Mouse (Mus musculus) erythroblast, embryonic 14.5 days (primary cell): ENCODE data around the gene Slfn1. TPM values are rescaled to one million over a fixed set of nuclear protein-coding genes. Genes with fewer than 3 reads are reported as not detected.

Experiments
- H3K27me3 ChIP-seq: 2 replicates; pipeline ENCODE4 v1.6.1; 2012; ENCODE audit warnings: inconsistent platforms; ENCODE audit not compliant: control insufficient read depth
- H3K36me3 ChIP-seq: 2 replicates; pipeline ENCODE4 v1.6.1; 2012; ENCODE audit warnings: mild to moderate bottlenecking, inconsistent platforms; ENCODE audit not compliant: control insufficient read depth
- H3K4me1 ChIP-seq: 2 replicates; pipeline ENCODE4 v1.6.1; 2012; ENCODE audit warnings: inconsistent platforms; ENCODE audit not compliant: control insufficient read depth
- H3K4me3 ChIP-seq: replicated peaks from 2 replicates; pipeline ENCODE3; 2012; ENCODE audit warnings: moderate library complexity, mild to moderate bottlenecking, inconsistent platforms
- H3K9me3 ChIP-seq: 2 replicates; pipeline ENCODE4 v1.6.1; 2012; ENCODE audit warnings: low read length, inconsistent platforms, mixed read lengths; ENCODE audit not compliant: control insufficient read depth
- GATA1 ChIP-seq: IDR thresholded peaks from 2 replicates; pipeline ENCODE4 v1.6.1; 2012; ENCODE audit warnings: low read length, inconsistent platforms, mixed read lengths
- TAL1 ChIP-seq: IDR thresholded peaks from 3 replicates; pipeline ENCODE4 v1.6.1; 2012; ENCODE audit warnings: low read length, inconsistent platforms, mixed read lengths
- polyA plus RNA-seq: library from polyadenylated mRNA; stranded (reverse); fragments of >175 nt; gene quantifications from 2 replicates; pipeline ENCODE4 v1.2.3, GENCODE M21; 2012

Slfn1 gene
- not detected in 2 replicates for polyA plus RNA-seq

- H3K4me3 ChIP-seq = no peak within 1 kb of the TSS
- TF ChIP-seq TAL1 (no peak), GATA1 (no peak)
Measured at GRCm38 (mm10) chr11:83116597-83117227, at the start of gene Slfn1. Gene Slfn1 (plus strand): TSS chr11:83116849.

GRCm38 (mm10) chr11:83067982-83068694 is 48.5 kb upstream of the Slfn1 start:
- no peaks in the 10 kb centered on the region for H3K9me3 ChIP-seq
- no peak for TF ChIP-seq GATA1
- no peak for TF ChIP-seq TAL1
- H3K36me3 ChIP-seq = no peaks in the 10 kb centered on the region
- H3K4me1 ChIP-seq = no peaks in the 10 kb centered on the region; the same call in 1 of the 2 replicates
- peaks cover 5% of the 10 kb centered on the region for H3K27me3 ChIP-seq
- H3K4me3 ChIP-seq = no peak overlapping the region

More at GRCm38 (mm10) chr11:83116597-83117227, at the start of gene Slfn1:
- no peaks in the 10 kb centered on the region for H3K4me1 ChIP-seq
- H3K9me3 ChIP-seq = no peaks in the 10 kb centered on the region
- H3K27me3 ChIP-seq = no peaks in the 10 kb centered on the region
- H3K36me3 ChIP-seq = no peaks in the 10 kb centered on the region

DNA sequence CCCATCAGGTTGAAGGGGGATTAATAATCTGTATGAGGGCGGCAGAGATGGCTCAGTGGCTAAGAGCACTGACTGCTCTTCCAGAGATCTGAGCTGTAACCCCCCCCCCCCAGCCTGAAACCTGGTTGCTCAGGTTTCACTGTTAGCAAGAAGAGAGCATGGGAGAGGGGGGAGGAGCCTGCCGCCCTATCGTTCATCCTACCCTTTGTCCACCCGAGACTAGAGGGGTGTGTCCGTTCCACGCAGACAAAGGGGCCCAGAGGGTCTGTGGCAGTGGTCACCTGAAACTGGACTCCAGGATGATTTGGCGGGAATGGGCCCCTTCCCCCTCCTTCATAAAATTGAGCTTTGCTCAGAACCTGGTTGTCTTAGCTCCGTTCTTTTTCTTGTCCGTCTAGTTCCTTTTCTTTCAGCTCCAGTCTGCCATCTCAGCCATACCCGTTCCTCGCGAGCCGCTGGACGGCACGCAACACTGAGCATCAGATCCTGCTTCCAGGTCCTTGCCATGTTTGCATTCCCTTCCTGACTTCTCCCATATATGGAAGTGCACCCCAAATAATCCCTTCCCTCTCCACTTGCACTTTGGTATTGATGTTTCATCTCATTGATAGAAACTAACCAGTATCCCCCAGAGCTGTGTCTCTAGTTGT is 46.2 kb upstream of the Slfn1 start:
- TF ChIP-seq GATA1 (no peak), TAL1 (no peak)
- no peaks in the 10 kb centered on the region for H3K9me3 ChIP-seq
- H3K27me3 ChIP-seq = peaks cover 3% of the 10 kb centered on the region
- H3K36me3 ChIP-seq = no peaks in the 10 kb centered on the region
- H3K4me3 ChIP-seq = no peak overlapping the region
- H3K4me1 ChIP-seq = no peaks in the 10 kb centered on the region

DNA sequence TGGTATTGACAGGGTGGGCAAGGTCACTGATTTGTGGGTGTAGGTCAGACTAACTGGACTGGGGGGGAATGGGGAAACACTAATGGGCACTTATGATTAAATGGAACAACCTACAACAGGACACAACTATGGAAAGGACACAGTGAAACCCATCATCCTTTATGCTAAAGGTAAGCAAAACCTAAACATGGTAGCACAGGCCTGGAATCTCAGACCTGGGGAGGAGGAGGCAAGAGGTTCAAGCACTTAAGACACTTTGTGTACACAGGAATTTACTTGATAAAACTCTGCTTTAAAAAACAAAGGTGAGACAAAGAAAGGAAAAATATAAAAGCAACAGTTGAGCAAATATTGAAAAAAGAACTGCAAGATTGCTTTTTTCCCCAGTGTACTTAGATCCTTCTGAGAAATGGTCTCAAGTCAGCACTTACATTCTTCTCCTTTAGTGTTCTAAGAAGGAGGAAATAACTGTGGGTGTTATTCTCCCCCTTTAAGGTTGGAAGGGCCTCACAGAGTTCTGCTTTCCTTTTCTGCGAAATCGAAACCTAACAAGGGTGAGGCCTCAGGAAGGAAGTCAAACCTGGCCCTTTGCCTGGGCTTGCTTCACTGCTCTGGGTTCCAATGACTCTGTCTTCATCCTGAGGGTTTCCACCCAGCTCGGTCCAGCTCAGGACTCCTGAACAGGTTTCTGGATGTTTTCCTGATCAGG is 38.8 kb upstream of the Slfn1 start:
- Histone ChIP-seq H3K27me3 (no peaks in the 10 kb centered on the region), H3K9me3 (no peaks in the 10 kb centered on the region), H3K36me3 (no peaks in the 10 kb centered on the region), H3K4me1 (no peaks in the 10 kb centered on the region; the same call in 1 of the 2 replicates), H3K4me3 (no peak overlapping the region)
- TF ChIP-seq TAL1 (no peak), GATA1 (no peak)

DNA sequence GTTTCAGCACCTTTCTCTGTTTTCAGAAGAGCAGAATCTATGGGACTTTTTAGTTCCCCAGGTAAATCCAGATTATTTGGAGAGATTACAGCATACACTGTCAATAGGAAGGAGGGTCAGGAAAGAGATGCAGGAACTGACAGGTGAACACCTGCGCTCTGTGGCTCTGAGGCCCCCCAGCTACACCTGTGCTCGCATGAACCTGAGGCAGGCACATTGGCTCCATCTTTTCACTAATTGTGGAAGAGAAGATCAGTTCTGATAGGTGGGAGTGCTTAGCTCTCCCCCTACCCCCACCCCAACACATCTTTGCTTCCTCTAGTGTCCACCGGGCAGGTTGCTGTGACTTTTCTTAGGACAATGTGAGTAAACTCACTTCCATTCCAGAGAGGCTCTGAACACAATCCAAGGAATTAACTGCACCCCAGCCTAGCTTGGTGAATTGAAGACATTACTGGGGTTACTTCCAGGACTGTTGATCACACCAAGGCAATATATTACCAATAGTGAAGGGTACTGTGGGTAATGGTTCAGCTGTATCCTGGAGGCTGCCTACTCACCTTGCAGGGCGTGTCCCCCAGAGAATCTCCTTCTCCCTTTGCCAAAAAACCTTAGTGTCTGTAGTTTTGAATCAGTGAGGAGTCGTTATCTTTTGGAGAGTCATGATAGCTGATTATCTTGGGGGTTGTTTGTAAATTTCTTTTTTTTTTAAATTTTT is 38.1 kb upstream of the Slfn1 start:
- TF ChIP-seq TAL1 (no peak), GATA1 (no peak)
- Histone ChIP-seq H3K36me3 (no peaks in the 10 kb centered on the region), H3K9me3 (0 out of 2 replicates have a peak, but pooled peaks cover 2% of the 10 kb centered on the region), H3K4me3 (no peak overlapping the region), H3K4me1 (no peaks in the 10 kb centered on the region; the same call in 1 of the 2 replicates), H3K27me3 (no peaks in the 10 kb centered on the region)

DNA sequence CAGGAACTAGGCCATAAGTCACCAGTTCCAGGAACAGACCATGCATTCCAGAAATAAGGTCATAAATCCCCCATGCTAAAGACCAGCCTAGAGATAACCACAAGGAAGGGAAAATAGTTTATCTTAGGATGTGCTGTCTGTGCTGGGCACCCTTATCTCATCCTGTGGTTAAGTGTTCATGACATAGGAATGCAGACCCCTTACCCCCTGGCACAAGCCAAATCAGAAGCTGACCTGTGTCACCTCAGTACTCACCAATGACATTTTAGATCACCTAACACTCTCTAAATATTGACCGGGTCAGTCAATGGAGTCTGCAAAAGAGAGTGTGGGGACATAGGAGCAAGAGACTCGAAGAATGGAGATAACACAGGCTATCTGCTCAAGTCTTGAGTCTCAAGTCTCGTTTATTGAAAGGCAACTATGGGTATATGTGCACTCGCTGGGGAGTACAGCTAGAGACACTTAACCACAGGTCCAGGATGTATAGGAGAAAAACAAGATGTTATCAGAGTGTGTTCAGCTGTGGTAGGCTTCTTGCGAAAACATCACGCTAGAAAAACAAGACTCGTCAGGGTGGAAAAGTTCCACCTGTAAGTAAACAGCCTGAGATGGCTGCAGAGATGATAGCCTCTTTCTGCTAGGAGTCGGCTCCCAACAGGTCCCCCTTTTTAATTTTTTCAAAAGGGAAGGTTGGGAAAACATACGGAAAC is 37.0 kb upstream of the Slfn1 start:
- no peaks in the 10 kb centered on the region for H3K27me3 ChIP-seq
- peaks cover 6% of the 10 kb centered on the region for H3K9me3 ChIP-seq
- no peaks in the 10 kb centered on the region for H3K36me3 ChIP-seq
- TF ChIP-seq TAL1 (no peak), GATA1 (no peak)
- no peak overlapping the region for H3K4me3 ChIP-seq
- H3K4me1 ChIP-seq = no peaks in the 10 kb centered on the region; the same call in 1 of the 2 replicates

DNA sequence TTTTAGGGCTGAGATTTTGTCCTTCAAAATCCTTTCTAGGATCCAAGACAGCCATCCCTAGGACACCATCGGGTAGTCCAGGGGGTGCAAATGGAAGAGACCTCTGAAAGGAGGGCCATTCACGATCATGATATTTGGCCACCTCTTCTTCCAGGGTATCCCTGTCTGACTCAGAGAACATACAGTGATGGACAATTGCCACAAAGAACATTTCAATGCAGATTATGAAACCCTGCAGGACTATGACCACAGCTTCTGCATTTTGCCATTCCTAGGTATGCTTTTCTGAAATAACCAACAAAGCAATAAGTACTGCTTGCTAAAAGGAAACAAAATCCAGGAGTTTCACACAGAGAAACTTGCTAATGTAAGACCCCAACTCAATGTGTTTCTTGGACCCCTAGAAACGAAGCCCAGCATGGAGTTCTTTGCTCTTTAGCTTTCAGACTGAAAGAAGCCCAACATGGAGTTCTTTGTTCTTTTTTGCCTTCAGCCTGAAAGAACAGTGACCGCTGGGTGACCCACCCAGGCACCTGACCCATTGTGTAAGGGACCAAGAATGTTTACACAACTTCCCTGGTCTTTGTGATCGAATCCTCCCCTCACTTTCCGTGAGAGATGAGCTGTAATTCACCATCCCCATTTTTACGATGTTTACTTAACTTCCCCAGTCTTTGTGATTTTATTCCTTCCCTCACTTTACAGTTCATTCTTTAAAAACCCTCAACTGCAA is 33.7 kb upstream of the Slfn1 start:
- Histone ChIP-seq H3K9me3 (peaks cover 9% of the 10 kb centered on the region), H3K4me3 (no peak overlapping the region), H3K36me3 (no peaks in the 10 kb centered on the region)

DNA sequence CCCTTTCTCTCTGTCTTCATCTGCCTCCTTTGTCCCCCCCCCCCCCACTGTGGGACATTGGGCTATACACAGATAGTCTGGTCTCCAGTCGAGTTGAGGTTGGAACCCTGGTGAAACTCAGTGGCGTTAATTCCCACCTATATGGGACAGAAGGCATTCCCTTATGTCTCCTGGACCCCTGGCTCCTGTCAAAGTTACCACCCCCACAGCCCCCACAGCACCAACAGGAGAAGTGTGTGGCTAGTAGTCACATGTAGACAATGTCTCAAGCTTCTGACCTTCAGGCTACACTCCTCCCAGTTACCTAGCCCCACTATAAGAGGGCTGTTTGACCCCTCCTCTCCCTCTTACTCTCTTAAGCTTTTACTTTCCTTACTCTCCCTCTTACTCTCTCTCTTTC is 32.5 kb upstream of the Slfn1 start:
- Histone ChIP-seq H3K9me3 (peaks cover 9% of the 10 kb centered on the region), H3K4me1 (no peaks in the 10 kb centered on the region; the same call in 1 of the 2 replicates), H3K36me3 (no peaks in the 10 kb centered on the region), H3K4me3 (no peak overlapping the region), H3K27me3 (no peaks in the 10 kb centered on the region)
- TF ChIP-seq GATA1 (no peak), TAL1 (no peak)

More for the DNA sequence above, 33.7 kb upstream of the Slfn1 start:
- Histone ChIP-seq H3K27me3 (no peaks in the 10 kb centered on the region), H3K4me1 (no peaks in the 10 kb centered on the region; the same call in 1 of the 2 replicates)
- TF ChIP-seq GATA1 = no peak
- no peak for TF ChIP-seq TAL1
